Mouse (Mus musculus) stomach, postnatal 0 days (tissue): ENCODE results near the gene Batf.

Experiments
- CTCF ChIP-seq: IDR thresholded peaks from 2 replicates; pipeline ENCODE4 v1.5.1; 2016; ENCODE audit warnings: antibody characterized with exemption, low read depth, mild to moderate bottlenecking, moderate library complexity
- EP300 ChIP-seq: optimal IDR thresholded peaks from 2 replicates; pipeline ENCODE3; 2016; ENCODE audit warnings: antibody characterized with exemption

DNA sequence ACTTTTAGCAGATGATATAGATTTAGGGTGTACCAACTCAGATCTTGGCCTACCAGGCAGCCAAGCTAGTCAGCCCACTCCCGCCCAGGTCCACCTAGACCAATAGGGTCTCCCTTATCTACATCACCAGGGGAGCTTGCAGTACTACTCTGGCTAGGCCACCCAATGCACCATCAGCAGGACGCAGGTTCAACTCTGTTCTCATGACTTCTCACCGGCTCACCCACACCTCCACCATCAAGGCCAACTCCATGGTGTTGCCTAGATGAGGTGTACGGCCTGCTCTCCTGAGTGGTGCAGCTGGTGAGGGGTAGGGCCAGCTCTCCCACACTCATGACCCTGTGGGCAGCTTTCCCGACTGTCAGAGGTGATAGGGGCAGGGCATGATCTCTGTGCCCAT lies 27.7 kb downstream of the Batf start:
- TF ChIP-seq CTCF (no peak), EP300 (no peak)
